ENCODE assay signal across 9 mouse cellular contexts in genomic region chr1:151079614-151080360, GRCm38 (mm10).
DNase-seq lines count a peak whose midpoint lies in the region; ATAC-seq and TF ChIP-seq lines count a peak whose summit lies in the region.
"Had no signal": no experiment of that assay in that cellular context is flagged by ENCODE, and none has a peak within 500 bp of the region (broad histone marks: within the 10 kb centered on the region; RNA-seq: fewer than 3 reads in every experiment).

No protein-coding gene starts in this region.

- WGBS in intestine, embryonic 14.5 days = 76% methylated on average over 15 of the region's 15 CpGs
- 55% methylated on average over 15 of the region's 15 CpGs for WGBS in intestine, postnatal 0 days
- WGBS in bone marrow, adult 2 months = 64% methylated on average over 15 of the region's 15 CpGs
- 28% methylated on average over 15 of the region's 15 CpGs for WGBS in liver, embryonic 13.5 days (ENCODE audit: insufficient replicate concordance)

- TF ChIP-seq POLR2A in MEL (IDR thresholded peaks at IDR 0.05; ENCODE audit: control insufficient read depth in 1 of 2, insufficient read depth in 1 of 2, low read depth in 1 of 2, low read length in 2 of 2, poor library complexity in 1 of 2) = peak in 1 of 2 experiments; percentile 44; a peak in 1 of 4 replicates
- no peak for TF ChIP-seq POLR2A in bone marrow, adult 2 months (IDR thresholded peaks at IDR 0.05; ENCODE audit: borderline replicate concordance, control insufficient read depth, low read depth, low read length)

- TF ChIP-seq CTCF in intestine, postnatal 0 days (IDR thresholded peaks at IDR 0.05; ENCODE audit: low read depth) = no peak
- TF ChIP-seq CTCF in MEL (IDR thresholded peaks at IDR 0.05 in 2 of 3, conservative IDR thresholded peaks at IDR 0.05 in 1 of 3; ENCODE audit: control insufficient read depth in 1 of 3, insufficient read depth in 1 of 3, low read depth in 2 of 3, low read length in 3 of 3, poor library complexity in 1 of 3, severe bottlenecking in 1 of 3) = no peak
- TF ChIP-seq CTCF in bone marrow, adult 2 months (IDR thresholded peaks at IDR 0.05; ENCODE audit: control insufficient read depth, insufficient read depth, low read length) = no peak

- H3K9ac ChIP-seq in intestine, embryonic 14.5 days (ENCODE audit: low read length) = no peak overlapping the region
- H3K9ac ChIP-seq in intestine, postnatal 0 days (ENCODE audit: low read depth, low read length) = no peak overlapping the region
- H3K9ac ChIP-seq in MEL (ENCODE audit: control insufficient read depth, low read depth, low read length, poor library complexity, severe bottlenecking) = peak overlapping the region; percentile 54
- H3K9ac ChIP-seq in liver, embryonic 13.5 days = peak overlapping the region; percentile 71
- H3K9ac ChIP-seq: lung, embryonic 14.5 days had no signal

- no peaks in the 10 kb centered on the region for H3K79me2 ChIP-seq in MEL (ENCODE audit: control insufficient read depth, insufficient read depth, low read length, poor library complexity)

- H3K4me1 ChIP-seq in intestine, embryonic 14.5 days (replicated peaks; ENCODE audit: control insufficient read depth, insufficient read depth, low read length) = 0 out of 2 replicates have a peak, but pooled peaks cover 2% of the 10 kb centered on the region
- H3K4me1 ChIP-seq in intestine, postnatal 0 days (replicated peaks; ENCODE audit: control insufficient read depth, insufficient read depth, low read length) = 0 out of 2 replicates have a peak, but pooled peaks cover 3% of the 10 kb centered on the region
- H3K4me1 ChIP-seq in MEL (ENCODE audit: control insufficient read depth in 1 of 2, insufficient read depth in 2 of 2, low read length in 2 of 2) = peaks cover 16 to 20% of the 10 kb centered on the region in 2 experiments
- H3K4me1 ChIP-seq in bone marrow, adult 2 months (ENCODE audit: control insufficient read depth, insufficient read depth, low read length) = peaks cover 4% of the 10 kb centered on the region; the same call in 1 of the 2 replicates
- H3K4me1 ChIP-seq in liver, embryonic 13.5 days (replicated peaks) = peaks cover 47% of the 10 kb centered on the region

- H3K9me3 ChIP-seq in intestine, embryonic 14.5 days (ENCODE audit: control insufficient read depth, low read length) = no peaks in the 10 kb centered on the region
- no peaks in the 10 kb centered on the region for H3K9me3 ChIP-seq in intestine, postnatal 0 days (ENCODE audit: control insufficient read depth)
- no peaks in the 10 kb centered on the region for H3K9me3 ChIP-seq in MEL (replicated peaks; ENCODE audit: insufficient read depth, low read length)
- H3K9me3 ChIP-seq in liver, embryonic 13.5 days (replicated peaks) = no peaks in the 10 kb centered on the region

- no peak overlapping the region for H3K4me3 ChIP-seq in intestine, embryonic 14.5 days (ENCODE audit: low read depth, low read length)
- no peak overlapping the region for H3K4me3 ChIP-seq in intestine, postnatal 0 days (ENCODE audit: low read depth, low read length)
- H3K4me3 ChIP-seq in MEL (ENCODE audit: control insufficient read depth in 1 of 2, insufficient read depth in 1 of 2, low read depth in 2 of 2, low read length in 2 of 2) = peak overlapping the region; percentile 44 to 52
- H3K4me3 ChIP-seq in bone marrow, adult 2 months (replicated peaks; ENCODE audit: control insufficient read depth, low read depth, low read length) = no peak overlapping the region
- H3K4me3 ChIP-seq in liver, embryonic 13.5 days (replicated peaks) = peak overlapping the region; percentile 23
- H3K4me3 ChIP-seq: myocyte had no signal

- H3K27me3 ChIP-seq in intestine, embryonic 14.5 days (replicated peaks; ENCODE audit: control insufficient read depth, insufficient read depth, low read length) = no peaks in the 10 kb centered on the region
- no peaks in the 10 kb centered on the region for H3K27me3 ChIP-seq in intestine, postnatal 0 days (replicated peaks; ENCODE audit: control insufficient read depth, insufficient read depth, low read length)
- no peaks in the 10 kb centered on the region for H3K27me3 ChIP-seq in MEL (ENCODE audit: control insufficient read depth in 1 of 2, insufficient read depth in 2 of 2, low read length in 2 of 2)
- no peaks in the 10 kb centered on the region for H3K27me3 ChIP-seq in liver, embryonic 13.5 days

- TF ChIP-seq EP300 in MEL (IDR thresholded peaks at IDR 0.05; ENCODE audit: low read depth in 1 of 2, low read length in 2 of 2) = peak; percentile 92

- H3K36me3 ChIP-seq in intestine, embryonic 14.5 days (ENCODE audit: control insufficient read depth, insufficient read depth, low read length) = no peaks in the 10 kb centered on the region
- no peaks in the 10 kb centered on the region for H3K36me3 ChIP-seq in intestine, postnatal 0 days (ENCODE audit: control insufficient read depth, insufficient read depth)
- peaks cover 0 to 13% of the 10 kb centered on the region in 2 experiments; a peak in 2 of 4 replicates for H3K36me3 ChIP-seq in MEL (ENCODE audit: control insufficient read depth in 1 of 2, insufficient read depth in 2 of 2, low read length in 2 of 2)
- H3K36me3 ChIP-seq in liver, embryonic 13.5 days = no peaks in the 10 kb centered on the region

- H3K4me2 ChIP-seq in intestine, embryonic 14.5 days (ENCODE audit: low read length) = no peak overlapping the region
- no peak overlapping the region for H3K4me2 ChIP-seq in intestine, postnatal 0 days (replicated peaks; ENCODE audit: low read depth)
- H3K4me2 ChIP-seq in liver, embryonic 13.5 days = peak overlapping the region; percentile 66
- H3K4me2 ChIP-seq: lung, embryonic 14.5 days had no signal

- ATAC-seq in intestine, embryonic 14.5 days (replicated peaks; ENCODE audit: low FRiP score, low TSS enrichment, low read depth) = peak; percentile 44; the same call in 1 of the 2 replicates
- ATAC-seq in intestine, postnatal 0 days = no peak
- peak; percentile 96 for ATAC-seq in liver, embryonic 13.5 days (ENCODE audit: low read depth)

- TF ChIP-seq RAD21 in MEL (IDR thresholded peaks at IDR 0.05; ENCODE audit: low read depth, low read length) = peak; percentile 1; the same call in 1 of the 2 replicates

- peak overlapping the region; percentile 22 for H3K27ac ChIP-seq in intestine, embryonic 14.5 days (ENCODE audit: low read depth)
- no peak overlapping the region for H3K27ac ChIP-seq in intestine, postnatal 0 days (ENCODE audit: low read depth, low read length)
- peak overlapping the region; percentile 91 for H3K27ac ChIP-seq in MEL (ENCODE audit: control insufficient read depth, low read depth, low read length)
- peak overlapping the region; percentile 53; the same call in 1 of the 2 replicates for H3K27ac ChIP-seq in bone marrow, adult 2 months (ENCODE audit: control insufficient read depth, insufficient read depth, low read depth, low read length, poor library complexity)
- peak overlapping the region; percentile 94 for H3K27ac ChIP-seq in liver, embryonic 13.5 days

- DNase-seq in intestine, embryonic 14.5 days (ENCODE audit: low spot score) = no peak
- DNase-seq in MEL (ENCODE audit: low read depth, low spot score) = peak; percentile 81
- DNase-seq in liver, embryonic 13.5 days = peak; percentile 71
- DNase-seq in adrenal gland, adult 18-20 months (ENCODE audit: low spot score in 2 of 2) = no peak
- DNase-seq in adrenal gland, postnatal 10 days = no peak

TF ChIP-seq in MEL, 35 proteins besides CTCF, POLR2A, EP300 and RAD21 (continues in another document):
- TF ChIP-seq E2F4 (IDR thresholded peaks at IDR 0.05; ENCODE audit: borderline replicate concordance, low read depth, low read length) = no peak
- peak; percentile 22; the same call in 1 of the 2 replicates for TF ChIP-seq ZC3H11A (IDR thresholded peaks at IDR 0.05; ENCODE audit: low read depth, low read length)
- TF ChIP-seq GATA1 (IDR thresholded peaks at IDR 0.05; ENCODE audit: low read depth, low read length) = peak; percentile 95
- no peak for TF ChIP-seq MEF2A (IDR thresholded peaks at IDR 0.05; ENCODE audit: extremely low read depth, insufficient replicate concordance, low read depth, low read length, poor library complexity, severe bottlenecking)
- TF ChIP-seq CHD1 (IDR thresholded peaks at IDR 0.05; ENCODE audit: low read depth, low read length) = no peak
- TF ChIP-seq ZKSCAN1 (IDR thresholded peaks at IDR 0.05; ENCODE audit: low read depth, low read length) = no peak
- TF ChIP-seq ETS1 (IDR thresholded peaks at IDR 0.05; ENCODE audit: low read depth, low read length) = peak; percentile 88
- 0 out of 2 replicates have a peak, but pooled peaks have one; percentile 22 for TF ChIP-seq HCFC1 (IDR thresholded peaks at IDR 0.05; ENCODE audit: low read depth, low read length)
- TF ChIP-seq ZNF384 (IDR thresholded peaks at IDR 0.05; ENCODE audit: low read depth, low read length) = no peak; the same call in 1 of the 2 replicates
- TF ChIP-seq SIN3A (IDR thresholded peaks at IDR 0.05; ENCODE audit: low read length) = peak; percentile 73
- peak; percentile 47; the same call in 1 of the 2 replicates for TF ChIP-seq MAFK (IDR thresholded peaks at IDR 0.05; ENCODE audit: borderline replicate concordance, low read depth, low read length)
- TF ChIP-seq BHLHE40 (IDR thresholded peaks at IDR 0.05; ENCODE audit: borderline replicate concordance, low read depth, low read length) = peak; percentile 61; the same call in 1 of the 2 replicates
- TF ChIP-seq TCF12 (IDR thresholded peaks at IDR 0.05; ENCODE audit: low read depth, low read length) = peak; percentile 93
- no peak for TF ChIP-seq MYB (IDR thresholded peaks at IDR 0.05; ENCODE audit: low read depth, low read length)
- peak; percentile 54; the same call in 1 of the 2 replicates for TF ChIP-seq MAZ (IDR thresholded peaks at IDR 0.05; ENCODE audit: low read depth, low read length)
- no peak; the same call in 1 of the 2 replicates for TF ChIP-seq TBP (IDR thresholded peaks at IDR 0.05; ENCODE audit: low read depth, low read length)
- no peak; the same call in 1 of the 2 replicates for TF ChIP-seq MXI1 (IDR thresholded peaks at IDR 0.05; ENCODE audit: low read depth, low read length)
- TF ChIP-seq USF2 (IDR thresholded peaks at IDR 0.05; ENCODE audit: borderline replicate concordance in 1 of 2, insufficient read depth in 1 of 2, low read depth in 1 of 2, low read length in 2 of 2) = no peak
- TF ChIP-seq UBTF (IDR thresholded peaks at IDR 0.05; ENCODE audit: borderline replicate concordance, insufficient read depth, low read depth, low read length) = no peak
- peak; percentile 23 for TF ChIP-seq SMC3 (IDR thresholded peaks at IDR 0.05; ENCODE audit: low read depth, low read length)
- no peak for TF ChIP-seq GABPA (IDR thresholded peaks at IDR 0.05; ENCODE audit: low read depth, low read length)
- peak; percentile 64 for TF ChIP-seq TAL1 (IDR thresholded peaks at IDR 0.05; ENCODE audit: low read length)
- peak; percentile 80 for TF ChIP-seq RCOR1 (IDR thresholded peaks at IDR 0.05; ENCODE audit: low read depth, low read length)
- TF ChIP-seq ZMIZ1 (IDR thresholded peaks at IDR 0.05; ENCODE audit: low read depth, low read length) = peak; percentile 45; the same call in 1 of the 2 replicates
- no peak for TF ChIP-seq MAX (IDR thresholded peaks at IDR 0.05; ENCODE audit: low read length)

Comparison
In these comparisons a context has a peak if more than half of its experiments do, and no peak if none do; other contexts are left out.
1. DNase-seq: peak in MEL (single experiment) and liver, embryonic 13.5 days (single experiment); none in intestine, embryonic 14.5 days (single experiment), adrenal gland, adult 18-20 months (0 of 2) and adrenal gland, postnatal 10 days (single experiment).
2. H3K4me3 ChIP-seq: peak in MEL (2 of 2) and liver, embryonic 13.5 days (single experiment); none in intestine, embryonic 14.5 days (single experiment), intestine, postnatal 0 days (single experiment) and bone marrow, adult 2 months (single experiment).
3. H3K9ac ChIP-seq: peak in MEL (single experiment) and liver, embryonic 13.5 days (single experiment); none in intestine, embryonic 14.5 days (single experiment) and intestine, postnatal 0 days (single experiment).